Mouse (Mus musculus) lung, embryonic 16.5 days (tissue): ENCODE results near the gene Rgsl1. TPM values are rescaled to one million over a fixed set of nuclear protein-coding genes. Genes with fewer than 3 reads are reported as not detected.

Source experiments
- ATAC-seq: fragments of 200-750 bp; cut with Nextera tagmentation; 2 replicates; pipeline ENCODE4 v1.8.0; 2017; ENCODE audit warnings: low read depth, mild to moderate bottlenecking, moderate library complexity
- H3K27ac ChIP-seq: fragments of 300-500 bp; sonication (generic); 2 replicates; pipeline ENCODE4 v1.5.1; 2014; ENCODE audit warnings: mild to moderate bottlenecking, control low read depth, low read length
- H3K27me3 ChIP-seq: fragments of 300-500 bp; sonication (generic); 2 replicates; pipeline ENCODE4 v1.6.1; 2014; ENCODE audit warnings: low read depth, low read length, mixed read lengths; ENCODE audit not compliant: control insufficient read depth, insufficient read depth
- H3K36me3 ChIP-seq: fragments of 300-500 bp; sonication (generic); 2 replicates; pipeline ENCODE4 v1.6.1; 2014; ENCODE audit warnings: low read length; ENCODE audit not compliant: control insufficient read depth, insufficient read depth
- H3K4me1 ChIP-seq: fragments of 300-500 bp; sonication (generic); replicated peaks from 2 replicates; pipeline ENCODE4 v1.6.1; 2014; ENCODE audit warnings: low read length, mixed read lengths; ENCODE audit not compliant: control insufficient read depth, insufficient read depth
- H3K4me2 ChIP-seq: fragments of 300-500 bp; sonication (generic); 2 replicates; pipeline ENCODE4 v1.6.1; 2014; ENCODE audit warnings: low read depth, low read length, control low read depth
- H3K4me3 ChIP-seq: fragments of 300-500 bp; sonication (generic); 2 replicates; pipeline ENCODE4 v1.5.1; 2014; ENCODE audit warnings: mild to moderate bottlenecking, low read length, control low read depth
- H3K9ac ChIP-seq: fragments of 300-500 bp; sonication (generic); 2 replicates; pipeline ENCODE4 v1.6.1; 2014; ENCODE audit warnings: low read length, control low read depth
- H3K9me3 ChIP-seq: fragments of 300-500 bp; sonication (generic); 2 replicates; pipeline ENCODE4 v1.6.1; 2016; ENCODE audit warnings: low read length; ENCODE audit not compliant: control insufficient read depth
- WGBS: fragments of 180-500 bp; shearing (Covaris S2); extraction: QIAGEN DNeasy Blood & Tissue Kit; methylation state at CpG from one replicate; pipeline ENCODE4 v1.1.7; 2014; 5-methylcytosine and 5-hydroxymethylcytosine counted together
- polyA plus RNA-seq: library from polyadenylated mRNA; unstranded; fragments of >200 nt; fragmentation: Nextera tagmentation; extraction: Ambion mirVana; gene quantifications from 2 replicates; pipeline ENCODE4 v1.2.1, GENCODE M21; 2015

Gene Rgsl1
- polyA plus RNA-seq, 1 experiment from 2014 or later: not detected

GRCm38 (mm10) chr1:153842121-153842740 is 1.7 kb downstream of the Rgsl1 start:
- H3K27me3 ChIP-seq: no peaks in the 10 kb centered on the region
- 86% methylated on average over 11 of the region's 11 CpGs for WGBS
- ATAC-seq: no peak
- H3K9me3 ChIP-seq: no peaks in the 10 kb centered on the region
- H3K4me3 ChIP-seq: no peak overlapping the region
- H3K4me1 ChIP-seq: no peaks in the 10 kb centered on the region
- no peaks in the 10 kb centered on the region for H3K36me3 ChIP-seq
- H3K27ac ChIP-seq: no peak overlapping the region
- no peak overlapping the region for H3K4me2 ChIP-seq
- no peak overlapping the region for H3K9ac ChIP-seq

GRCm38 (mm10) chr1:153836036-153836435 is 7.9 kb downstream of the Rgsl1 start:
- no peaks in the 10 kb centered on the region for H3K27me3 ChIP-seq
- no peak overlapping the region for H3K4me2 ChIP-seq
- no peaks in the 10 kb centered on the region for H3K9me3 ChIP-seq
- H3K27ac ChIP-seq: no peak overlapping the region
- H3K4me3 ChIP-seq: no peak overlapping the region
- no peaks in the 10 kb centered on the region for H3K36me3 ChIP-seq
- no peaks in the 10 kb centered on the region for H3K4me1 ChIP-seq
- ATAC-seq: no peak
- WGBS: 62% methylated on average over 4 of the region's 4 CpGs
- no peak overlapping the region for H3K9ac ChIP-seq

- Histone ChIP-seq H3K4me1 (no peaks in the 10 kb centered on the region), H3K36me3 (no peaks in the 10 kb centered on the region), H3K4me3 (no peak overlapping the region), H3K9ac (no peak overlapping the region), H3K4me2 (no peak overlapping the region), H3K27ac (no peak overlapping the region), H3K9me3 (no peaks in the 10 kb centered on the region), H3K27me3 (no peaks in the 10 kb centered on the region)
- 78% methylated on average over 4 of the region's 4 CpGs for WGBS
- no peak for ATAC-seq
Observed at GRCm38 (mm10) chr1:153830746-153831145, 13.2 kb downstream of the Rgsl1 start.

GRCm38 (mm10) chr1:153820216-153820615 is 23.7 kb downstream of the Rgsl1 start:
- WGBS: 83% methylated on average over 3 of the region's 3 CpGs
- Histone ChIP-seq H3K36me3 (no peaks in the 10 kb centered on the region), H3K27ac (no peak overlapping the region), H3K4me1 (no peaks in the 10 kb centered on the region), H3K27me3 (no peaks in the 10 kb centered on the region), H3K4me2 (no peak overlapping the region), H3K9me3 (no peaks in the 10 kb centered on the region), H3K9ac (no peak overlapping the region), H3K4me3 (no peak overlapping the region)
- no peak for ATAC-seq

- Histone ChIP-seq H3K9ac (no peak overlapping the region), H3K9me3 (no peaks in the 10 kb centered on the region), H3K4me2 (no peak overlapping the region), H3K4me1 (no peaks in the 10 kb centered on the region), H3K36me3 (no peaks in the 10 kb centered on the region), H3K27ac (no peak overlapping the region), H3K27me3 (no peaks in the 10 kb centered on the region), H3K4me3 (no peak overlapping the region)
- 6% methylated on average over 2 of the region's 2 CpGs for WGBS
- no peak for ATAC-seq
Observed at GRCm38 (mm10) chr1:153814278-153814677, 29.7 kb downstream of the Rgsl1 start.

GRCm38 (mm10) chr1:153807390-153807993 is 36.5 kb downstream of the Rgsl1 start:
- Histone ChIP-seq H3K4me2 (peak overlapping the region; percentile 23), H3K36me3 (no peaks in the 10 kb centered on the region), H3K27me3 (no peaks in the 10 kb centered on the region), H3K27ac (no peak overlapping the region), H3K4me1 (no peaks in the 10 kb centered on the region), H3K4me3 (no peak overlapping the region), H3K9ac (no peak overlapping the region), H3K9me3 (no peaks in the 10 kb centered on the region)
- ATAC-seq: no peak
- WGBS: 46% methylated on average over 13 of the region's 13 CpGs

- Histone ChIP-seq H3K4me2 (no peak overlapping the region), H3K4me1 (no peaks in the 10 kb centered on the region), H3K9me3 (no peaks in the 10 kb centered on the region), H3K36me3 (no peaks in the 10 kb centered on the region), H3K4me3 (no peak overlapping the region), H3K9ac (no peak overlapping the region), H3K27ac (no peak overlapping the region), H3K27me3 (no peaks in the 10 kb centered on the region)
- ATAC-seq: no peak
- WGBS: 74% methylated on average over 8 of the region's 8 CpGs
Observed at GRCm38 (mm10) chr1:153803530-153803929, 40.4 kb downstream of the Rgsl1 start.

- Histone ChIP-seq H3K4me2 (no peak overlapping the region), H3K27ac (no peak overlapping the region), H3K4me3 (no peak overlapping the region), H3K4me1 (no peaks in the 10 kb centered on the region), H3K27me3 (no peaks in the 10 kb centered on the region), H3K9me3 (no peaks in the 10 kb centered on the region), H3K9ac (no peak overlapping the region), H3K36me3 (no peaks in the 10 kb centered on the region)
- peak; percentile 52; the same call in 1 of the 2 replicates for ATAC-seq
- 57% methylated on average over 7 of the region's 7 CpGs for WGBS
Observed at GRCm38 (mm10) chr1:153802691-153803090, 41.3 kb downstream of the Rgsl1 start.

GRCm38 (mm10) chr1:153794241-153794640 is 49.7 kb downstream of the Rgsl1 start:
- no peak for ATAC-seq
- Histone ChIP-seq H3K4me2 (no peak overlapping the region), H3K27ac (no peak overlapping the region), H3K9me3 (no peaks in the 10 kb centered on the region), H3K36me3 (no peaks in the 10 kb centered on the region), H3K4me3 (no peak overlapping the region), H3K9ac (no peak overlapping the region), H3K4me1 (no peaks in the 10 kb centered on the region), H3K27me3 (no peaks in the 10 kb centered on the region)
- WGBS: 80% methylated on average over 3 of the region's 3 CpGs
